Mouse (Mus musculus) brain, embryonic 14.5 days (tissue): Measurements from ENCODE around the gene Gart.

Experiments
- CTCF ChIP-seq: fragments of 200-500 bp; IDR thresholded peaks from 2 replicates; pipeline ENCODE4 v1.5.1; 2012; ENCODE audit warnings: inconsistent platforms, mild to moderate bottlenecking, moderate library complexity, borderline replicate concordance; ENCODE audit not compliant: insufficient read depth, insufficient read length; ENCODE audit errors: extremely low read depth
- POLR2A ChIP-seq: fragments of 200-500 bp; IDR thresholded peaks from 2 replicates; pipeline ENCODE4 v1.6.1; 2012; ENCODE audit warnings: mild to moderate bottlenecking, inconsistent platforms, borderline replicate concordance; ENCODE audit not compliant: poor library complexity, insufficient read depth, insufficient read length, severe bottlenecking; ENCODE audit errors: extremely low read depth

- TF ChIP-seq CTCF (no peak), POLR2A (no peak)
Measured at GRCm38 (mm10) chr16:91585617-91586016, 61.1 kb downstream of the Gart start.
